8 mouse cellular contexts compared by ENCODE assay signal in the genomic region with DNA sequence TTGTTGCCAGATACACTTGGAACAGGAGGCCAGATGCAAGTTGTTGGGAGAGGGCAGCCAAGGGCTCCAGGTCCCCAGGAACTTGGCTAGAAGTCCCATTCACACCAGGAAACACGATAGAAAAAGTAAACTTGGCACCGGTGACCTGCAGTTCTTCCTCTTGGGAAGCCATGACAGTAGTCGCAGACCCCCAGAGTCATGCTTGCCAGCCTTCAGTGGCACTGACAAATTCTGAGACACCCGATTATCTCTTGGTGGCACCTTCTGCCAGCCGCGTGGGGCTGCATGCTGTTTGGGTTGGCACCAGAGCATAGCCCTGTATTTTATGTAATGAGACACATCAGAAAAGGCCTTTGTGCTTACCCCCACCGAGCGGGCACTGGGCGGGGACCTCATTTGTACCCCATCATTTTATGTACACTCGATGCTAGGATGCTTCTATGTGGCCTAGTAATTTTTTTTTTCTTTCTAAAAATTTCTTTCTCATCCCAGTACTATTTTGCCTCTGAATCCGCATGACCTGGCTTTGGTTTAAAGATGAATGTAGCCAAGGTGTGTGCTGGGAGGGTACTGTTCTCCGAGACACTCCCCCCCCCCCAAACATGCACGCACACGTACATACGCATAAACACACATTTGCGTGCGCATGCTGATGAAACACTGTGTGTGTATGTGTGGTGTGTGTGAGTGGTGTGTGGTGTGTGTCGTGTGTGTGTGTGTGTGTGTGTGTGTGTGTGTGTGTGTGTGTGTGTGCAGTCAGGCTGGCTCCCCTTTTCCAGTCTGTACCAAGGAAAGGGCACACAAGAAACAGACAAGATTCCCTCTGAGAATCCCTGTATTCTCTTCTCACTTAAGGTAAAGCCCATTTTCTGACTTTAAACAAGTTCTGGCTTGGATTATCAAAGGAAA.
DNase-seq lines count a peak whose midpoint lies in the region; ATAC-seq lines count a peak whose summit lies in the region.

No protein-coding gene starts in this region.

- H3K27me3 ChIP-seq in forebrain, embryonic 14.5 days (replicated peaks; ENCODE audit: control insufficient read depth, insufficient read depth, low read length) = no peaks in the 10 kb centered on the region
- H3K27me3 ChIP-seq in liver, embryonic 16.5 days (ENCODE audit: control insufficient read depth, insufficient read depth, low read depth, low read length) = no peaks in the 10 kb centered on the region

- no peaks in the 10 kb centered on the region for H3K9me3 ChIP-seq in forebrain, embryonic 14.5 days (replicated peaks; ENCODE audit: control insufficient read depth, low read length)
- H3K9me3 ChIP-seq in liver, embryonic 16.5 days (replicated peaks; ENCODE audit: control insufficient read depth, low read length) = no peaks in the 10 kb centered on the region

- ATAC-seq in forebrain, embryonic 14.5 days = peak; percentile 63
- no peak for ATAC-seq in liver, embryonic 16.5 days (ENCODE audit: low read depth)

- H3K4me2 ChIP-seq in forebrain, embryonic 14.5 days (ENCODE audit: low read length) = peak overlapping the region; percentile 28
- no peak overlapping the region for H3K4me2 ChIP-seq in liver, embryonic 16.5 days (ENCODE audit: low read depth, low read length)

- peak; percentile 90 for DNase-seq in heart, adult 11 months
- DNase-seq in heart, adult 8-10 months (ENCODE audit: low spot score) = no peak
- DNase-seq in Muller cell, postnatal 12 days (ENCODE audit: inconsistent ontology term) = peak; percentile 17
- peak; percentile 77 for DNase-seq in forebrain, embryonic 14.5 days (ENCODE audit: low spot score)
- DNase-seq in adrenal gland, postnatal 4 days (ENCODE audit: low spot score in 2 of 2) = no peak
- no peak for DNase-seq in testis, postnatal 14 days (ENCODE audit: low spot score)
- no peak for DNase-seq in frontal cortex, postnatal 14 days (ENCODE audit: low spot score in 2 of 2)

- 0 out of 2 replicates have a peak overlapping the region, but pooled peaks have one; percentile 8 for H3K9ac ChIP-seq in forebrain, embryonic 14.5 days (ENCODE audit: low read length)
- H3K9ac ChIP-seq in liver, embryonic 16.5 days (ENCODE audit: low read depth, low read length) = no peak overlapping the region

- H3K4me3 ChIP-seq in forebrain, embryonic 14.5 days (ENCODE audit: low read depth, low read length) = no peak overlapping the region
- no peak overlapping the region for H3K4me3 ChIP-seq in liver, embryonic 16.5 days (ENCODE audit: low read depth, low read length)

- peaks cover 38% of the 10 kb centered on the region for H3K4me1 ChIP-seq in forebrain, embryonic 14.5 days (ENCODE audit: control insufficient read depth, insufficient read depth, low read length)
- peaks cover 38% of the 10 kb centered on the region for H3K4me1 ChIP-seq in liver, embryonic 16.5 days (ENCODE audit: control insufficient read depth, low read depth, low read length)

- peak overlapping the region; percentile 84 for H3K27ac ChIP-seq in forebrain, embryonic 14.5 days (ENCODE audit: low read depth, low read length)
- 0 out of 2 replicates have a peak overlapping the region, but pooled peaks have one; percentile 30 for H3K27ac ChIP-seq in liver, embryonic 16.5 days (ENCODE audit: low read length)

- 10% methylated on average over 18 of the region's 18 CpGs for WGBS in forebrain, embryonic 14.5 days
- 64% methylated on average over 18 of the region's 18 CpGs for WGBS in liver, embryonic 16.5 days (ENCODE audit: insufficient replicate concordance)

- no peaks in the 10 kb centered on the region for H3K36me3 ChIP-seq in forebrain, embryonic 14.5 days (ENCODE audit: control insufficient read depth, insufficient read depth, low read length)
- H3K36me3 ChIP-seq in liver, embryonic 16.5 days (ENCODE audit: control insufficient read depth, insufficient read depth) = no peaks in the 10 kb centered on the region

Comparison
In these comparisons a context has a peak if more than half of its experiments do, and no peak if none do; other contexts are left out.
1. DNase-seq: peak in heart, adult 11 months (single experiment), Muller cell, postnatal 12 days (single experiment) and forebrain, embryonic 14.5 days (single experiment); none in heart, adult 8-10 months (single experiment), adrenal gland, postnatal 4 days (0 of 2), testis, postnatal 14 days (single experiment) and frontal cortex, postnatal 14 days (0 of 2).